Mouse (Mus musculus): ENCODE results near the gene Per3. TPM values are rescaled to one million over a fixed set of nuclear protein-coding genes. Genes with fewer than 3 reads are reported as not detected.

Gene Per3
- 3.2 and 4.1 TPM in 2 replicates for polyA plus RNA-seq (2015; fragmentation: Nextera tagmentation; extraction: Ambion mirVana)

GRCm38 (mm10) chr4:151044037-151044943, at the start of gene Per3:
TSS of gene Per3 (minus strand) at chr4:151044665.
- Histone ChIP-seq H3K4me3 (replicated peaks; ENCODE audit: low read length) (peak within 1 kb of the TSS; percentile 69), H3K36me3 (ENCODE audit: control insufficient read depth, insufficient read depth) (peaks cover 9% of the 10 kb centered on the region), H3K27ac (ENCODE audit: low read length) (no peak within 1 kb of the TSS), H3K4me2 (ENCODE audit: low read length) (peak within 1 kb of the TSS; percentile 98), H3K27me3 (replicated peaks; ENCODE audit: control insufficient read depth, insufficient read depth, low read length) (peaks cover 7% of the 10 kb centered on the region), H3K4me1 (replicated peaks; ENCODE audit: control insufficient read depth, insufficient read depth, low read length) (peaks cover 12% of the 10 kb centered on the region), H3K9ac (replicated peaks; ENCODE audit: low read depth, low read length) (peak within 1 kb of the TSS; percentile 65), H3K9me3 (ENCODE audit: control insufficient read depth, low read length) (no peaks in the 10 kb centered on the region)
- peak; percentile 98 for ATAC-seq
- under 1% methylated on average over 76 of the region's 79 CpGs for WGBS

GRCm38 (mm10) chr4:151089270-151089669, 44.8 kb upstream of the Per3 start, which contains the start of gene Gm13090:
TSS of gene Gm13090 (plus strand) at chr4:151089570.
- Histone ChIP-seq H3K27ac (ENCODE audit: low read length) (peak within 1 kb of the TSS; percentile 46; the same call in 1 of the 2 replicates), H3K4me3 (replicated peaks; ENCODE audit: low read length) (no peak within 1 kb of the TSS), H3K9me3 (ENCODE audit: control insufficient read depth, low read length) (no peaks in the 10 kb centered on the region), H3K36me3 (ENCODE audit: control insufficient read depth, insufficient read depth) (peaks cover 13% of the 10 kb centered on the region), H3K9ac (replicated peaks; ENCODE audit: low read depth, low read length) (no peak within 1 kb of the TSS), H3K27me3 (replicated peaks; ENCODE audit: control insufficient read depth, insufficient read depth, low read length) (no peaks in the 10 kb centered on the region), H3K4me2 (ENCODE audit: low read length) (no peak within 1 kb of the TSS), H3K4me1 (replicated peaks; ENCODE audit: control insufficient read depth, insufficient read depth, low read length) (peaks cover 22% of the 10 kb centered on the region)
- ATAC-seq: no peak
- 84% methylated on average over 7 of the region's 7 CpGs for WGBS

DNA sequence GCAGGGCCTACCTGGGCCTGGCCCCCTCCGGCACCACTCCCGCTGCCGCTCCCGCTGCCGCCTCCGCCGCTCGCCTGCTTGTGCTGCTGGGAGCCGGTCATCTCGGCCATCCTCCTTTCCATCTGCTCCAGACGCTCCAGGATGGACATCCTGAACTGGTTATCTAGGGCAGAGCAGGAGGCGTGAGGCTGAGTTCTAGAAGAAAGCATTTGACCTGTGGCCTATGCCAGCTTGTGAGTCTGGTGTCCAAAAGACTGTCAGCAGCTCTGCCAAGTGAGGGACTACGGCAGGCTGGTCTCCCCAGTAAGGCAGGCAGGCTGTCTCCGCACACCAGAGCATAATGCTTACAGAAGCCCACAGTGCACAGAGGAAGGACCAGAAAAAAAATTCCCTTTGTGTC, 44.4 kb upstream of the Per3 start:
- H3K9me3 ChIP-seq (ENCODE audit: control insufficient read depth, low read length): no peaks in the 10 kb centered on the region
- peak overlapping the region; percentile 46; the same call in 1 of the 2 replicates for H3K27ac ChIP-seq (ENCODE audit: low read length)
- peaks cover 22% of the 10 kb centered on the region for H3K4me1 ChIP-seq (replicated peaks; ENCODE audit: control insufficient read depth, insufficient read depth, low read length)
- H3K4me3 ChIP-seq (replicated peaks; ENCODE audit: low read length): no peak overlapping the region
- H3K9ac ChIP-seq (replicated peaks; ENCODE audit: low read depth, low read length): no peak overlapping the region
- 83% methylated on average over 14 of the region's 14 CpGs for WGBS
- no peak overlapping the region for H3K4me2 ChIP-seq (ENCODE audit: low read length)
- peaks cover 15% of the 10 kb centered on the region for H3K36me3 ChIP-seq (ENCODE audit: control insufficient read depth, insufficient read depth)
- H3K27me3 ChIP-seq (replicated peaks; ENCODE audit: control insufficient read depth, insufficient read depth, low read length): no peaks in the 10 kb centered on the region
- ATAC-seq: no peak

GRCm38 (mm10) chr4:151087358-151087757, 42.9 kb upstream of the Per3 start:
- no peak overlapping the region for H3K9ac ChIP-seq (replicated peaks; ENCODE audit: low read depth, low read length)

GRCm38 (mm10) chr4:151083027-151083426, 38.6 kb upstream of the Per3 start:
- H3K27me3 ChIP-seq (replicated peaks; ENCODE audit: control insufficient read depth, insufficient read depth, low read length): no peaks in the 10 kb centered on the region

More at GRCm38 (mm10) chr4:151087358-151087757, 42.9 kb upstream of the Per3 start:
- no peaks in the 10 kb centered on the region for H3K9me3 ChIP-seq (ENCODE audit: control insufficient read depth, low read length)
- no peak overlapping the region for H3K27ac ChIP-seq (ENCODE audit: low read length)
- ATAC-seq: no peak
- 100% methylated on average over 1 of the region's 1 CpGs for WGBS
- no peak overlapping the region for H3K4me3 ChIP-seq (replicated peaks; ENCODE audit: low read length)
- H3K27me3 ChIP-seq (replicated peaks; ENCODE audit: control insufficient read depth, insufficient read depth, low read length): no peaks in the 10 kb centered on the region
- peaks cover 20% of the 10 kb centered on the region for H3K4me1 ChIP-seq (replicated peaks; ENCODE audit: control insufficient read depth, insufficient read depth, low read length)
- H3K4me2 ChIP-seq (ENCODE audit: low read length): no peak overlapping the region
- H3K36me3 ChIP-seq (ENCODE audit: control insufficient read depth, insufficient read depth): peaks cover 26% of the 10 kb centered on the region

DNA sequence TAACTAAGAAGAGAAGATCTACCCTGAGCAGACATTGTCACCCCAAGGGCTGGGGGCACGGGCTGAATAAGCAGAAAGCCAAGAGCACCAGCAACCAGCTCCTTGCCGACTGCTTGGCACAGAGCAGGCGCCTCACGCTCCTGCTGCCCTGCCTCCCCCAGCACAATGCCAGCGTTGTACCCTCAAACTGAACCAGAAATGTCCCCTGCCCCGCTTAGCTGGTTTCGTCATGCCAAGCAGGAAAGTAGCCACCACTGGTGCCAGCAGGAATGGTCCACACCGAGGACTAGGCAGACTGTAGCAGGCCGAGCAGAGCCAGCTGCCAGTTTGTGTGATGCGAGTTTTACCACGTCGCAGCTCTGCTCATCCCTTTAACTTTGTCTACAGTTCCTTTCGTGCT, 37.5 kb upstream of the Per3 start:
- H3K27me3 ChIP-seq (replicated peaks; ENCODE audit: control insufficient read depth, insufficient read depth, low read length): no peaks in the 10 kb centered on the region
- H3K9me3 ChIP-seq (ENCODE audit: control insufficient read depth, low read length): no peaks in the 10 kb centered on the region
- no peak overlapping the region for H3K4me2 ChIP-seq (ENCODE audit: low read length)
- 91% methylated on average over 13 of the region's 13 CpGs for WGBS
- H3K27ac ChIP-seq (ENCODE audit: low read length): no peak overlapping the region
- no peak overlapping the region for H3K4me3 ChIP-seq (replicated peaks; ENCODE audit: low read length)
- H3K36me3 ChIP-seq (ENCODE audit: control insufficient read depth, insufficient read depth): peaks cover 56% of the 10 kb centered on the region
- ATAC-seq: no peak
- H3K4me1 ChIP-seq (replicated peaks; ENCODE audit: control insufficient read depth, insufficient read depth, low read length): no peaks in the 10 kb centered on the region
- no peak overlapping the region for H3K9ac ChIP-seq (replicated peaks; ENCODE audit: low read depth, low read length)

More at GRCm38 (mm10) chr4:151083027-151083426, 38.6 kb upstream of the Per3 start:
- 85% methylated on average over 5 of the region's 5 CpGs for WGBS
- H3K4me2 ChIP-seq (ENCODE audit: low read length): no peak overlapping the region
- no peaks in the 10 kb centered on the region for H3K4me1 ChIP-seq (replicated peaks; ENCODE audit: control insufficient read depth, insufficient read depth, low read length)
- peaks cover 52% of the 10 kb centered on the region for H3K36me3 ChIP-seq (ENCODE audit: control insufficient read depth, insufficient read depth)
- no peak overlapping the region for H3K4me3 ChIP-seq (replicated peaks; ENCODE audit: low read length)
- no peak overlapping the region for H3K9ac ChIP-seq (replicated peaks; ENCODE audit: low read depth, low read length)
- no peaks in the 10 kb centered on the region for H3K9me3 ChIP-seq (ENCODE audit: control insufficient read depth, low read length)
- no peak overlapping the region for H3K27ac ChIP-seq (ENCODE audit: low read length)
- no peak for ATAC-seq

GRCm38 (mm10) chr4:151081355-151081754, 36.9 kb upstream of the Per3 start:
- Histone ChIP-seq H3K27ac (ENCODE audit: low read length) (no peak overlapping the region), H3K36me3 (ENCODE audit: control insufficient read depth, insufficient read depth) (peaks cover 60% of the 10 kb centered on the region), H3K4me2 (ENCODE audit: low read length) (no peak overlapping the region), H3K4me1 (replicated peaks; ENCODE audit: control insufficient read depth, insufficient read depth, low read length) (no peaks in the 10 kb centered on the region), H3K9ac (replicated peaks; ENCODE audit: low read depth, low read length) (no peak overlapping the region), H3K4me3 (replicated peaks; ENCODE audit: low read length) (no peak overlapping the region), H3K9me3 (ENCODE audit: control insufficient read depth, low read length) (no peaks in the 10 kb centered on the region), H3K27me3 (replicated peaks; ENCODE audit: control insufficient read depth, insufficient read depth, low read length) (no peaks in the 10 kb centered on the region)
- ATAC-seq: no peak
- 85% methylated on average over 2 of the region's 2 CpGs for whole genome bisulfite sequencing

DNA sequence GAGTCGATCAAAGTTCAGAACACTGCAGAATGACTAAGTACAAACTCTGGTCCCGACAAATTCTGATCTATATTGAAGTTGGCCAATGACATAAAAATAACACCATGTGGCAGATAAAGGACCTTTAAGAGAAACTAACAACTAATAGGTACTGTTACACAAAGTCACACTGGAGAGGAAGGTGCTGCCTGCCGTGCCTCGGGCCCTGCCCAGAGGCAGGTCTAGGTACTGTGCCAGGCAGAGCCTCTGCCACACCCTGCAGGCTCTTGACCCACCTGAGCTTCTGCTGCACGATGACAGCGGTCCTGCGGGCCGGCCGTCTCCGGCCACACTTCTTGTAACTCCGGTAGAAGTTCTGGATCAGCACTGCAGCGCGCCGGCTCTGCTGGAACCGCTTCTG, 30.4 kb upstream of the Per3 start:
- peaks cover 48% of the 10 kb centered on the region for H3K36me3 ChIP-seq (ENCODE audit: control insufficient read depth, insufficient read depth)
- no peak overlapping the region for H3K9ac ChIP-seq (replicated peaks; ENCODE audit: low read depth, low read length)
- H3K9me3 ChIP-seq (ENCODE audit: control insufficient read depth, low read length): no peaks in the 10 kb centered on the region
- no peak overlapping the region for H3K4me2 ChIP-seq (ENCODE audit: low read length)
- 95% methylated on average over 15 of the region's 15 CpGs for WGBS
- no peak for ATAC-seq
- H3K27ac ChIP-seq (ENCODE audit: low read length): no peak overlapping the region
- H3K27me3 ChIP-seq (replicated peaks; ENCODE audit: control insufficient read depth, insufficient read depth, low read length): no peaks in the 10 kb centered on the region
- H3K4me1 ChIP-seq (replicated peaks; ENCODE audit: control insufficient read depth, insufficient read depth, low read length): no peaks in the 10 kb centered on the region
- no peak overlapping the region for H3K4me3 ChIP-seq (replicated peaks; ENCODE audit: low read length)

GRCm38 (mm10) chr4:151073108-151073744, 28.8 kb upstream of the Per3 start:
- no peak overlapping the region for H3K9ac ChIP-seq (replicated peaks; ENCODE audit: low read depth, low read length)
- no peaks in the 10 kb centered on the region for H3K4me1 ChIP-seq (replicated peaks; ENCODE audit: control insufficient read depth, insufficient read depth, low read length)
- no peaks in the 10 kb centered on the region for H3K9me3 ChIP-seq (ENCODE audit: control insufficient read depth, low read length)
- no peak overlapping the region for H3K4me2 ChIP-seq (ENCODE audit: low read length)
- WGBS: 51% methylated on average over 13 of the region's 13 CpGs
- no peak overlapping the region for H3K27ac ChIP-seq (ENCODE audit: low read length)
- H3K27me3 ChIP-seq (replicated peaks; ENCODE audit: control insufficient read depth, insufficient read depth, low read length): no peaks in the 10 kb centered on the region
- H3K36me3 ChIP-seq (ENCODE audit: control insufficient read depth, insufficient read depth): peaks cover 51% of the 10 kb centered on the region
- H3K4me3 ChIP-seq (replicated peaks; ENCODE audit: low read length): no peak overlapping the region
- peak; percentile 70 for ATAC-seq
